Mouse (Mus musculus) ES-Bruce4 (cell line): ENCODE results near the gene Zfp37. TPM values are rescaled to one million over a fixed set of nuclear protein-coding genes. Genes with fewer than 3 reads are reported as not detected.

ENCODE experiments used
- H3K27ac ChIP-seq: 2 replicates; pipeline ENCODE4 v1.5.1; 2012; ENCODE audit warnings: low read length, inconsistent platforms; ENCODE audit not compliant: insufficient read depth
- H3K27me3 ChIP-seq: 2 replicates; pipeline ENCODE4 v1.6.1; 2012; ENCODE audit warnings: mild to moderate bottlenecking, low read length, inconsistent platforms; ENCODE audit not compliant: control insufficient read depth, poor library complexity, insufficient read depth, severe bottlenecking
- H3K36me3 ChIP-seq: 2 replicates; pipeline ENCODE4 v1.6.1; 2012; ENCODE audit warnings: inconsistent platforms, mild to moderate bottlenecking, low read length, moderate library complexity; ENCODE audit not compliant: control insufficient read depth, poor library complexity, insufficient read depth, severe bottlenecking
- H3K4me1 ChIP-seq: one replicate; pipeline ENCODE4 v1.8.1; 2011; ENCODE audit warnings: low read length; ENCODE audit not compliant: control insufficient read depth, insufficient read depth
- H3K4me3 ChIP-seq: 2 replicates; pipeline ENCODE4 v1.5.1; 2011; ENCODE audit warnings: low read depth, mild to moderate bottlenecking, low read length
- H3K9ac ChIP-seq: 2 replicates; pipeline ENCODE4 v1.6.1; 2012; ENCODE audit warnings: low read depth, mild to moderate bottlenecking, inconsistent platforms; ENCODE audit not compliant: poor library complexity, severe bottlenecking
- H3K9me3 ChIP-seq: replicated peaks from 2 replicates; pipeline ENCODE4 v1.6.1; 2012; ENCODE audit warnings: mild to moderate bottlenecking, low read length, inconsistent platforms; ENCODE audit not compliant: control insufficient read depth, poor library complexity, insufficient read depth, severe bottlenecking
- CTCF ChIP-seq: IDR thresholded peaks from one replicate; pipeline ENCODE4 v1.8.1; 2011; ENCODE audit warnings: low read depth, low read length
- EP300 ChIP-seq: IDR thresholded peaks from 2 replicates; pipeline ENCODE4 v1.6.1; 2011; ENCODE audit warnings: low read depth, low read length; ENCODE audit not compliant: insufficient read depth
- POLR2A ChIP-seq: IDR thresholded peaks from one replicate; pipeline ENCODE4 v1.8.1; 2011; ENCODE audit warnings: low read length; ENCODE audit not compliant: insufficient read depth
- polyA plus RNA-seq: library from polyadenylated mRNA; stranded (reverse); fragments of >200 nt; gene quantifications from 2 replicates; pipeline ENCODE4 v1.2.4, GENCODE M21; 2011; ENCODE audit warnings: low read depth; ENCODE audit not compliant: missing spikeins, insufficient read depth, insufficient read length

The Zfp37 gene
- polyA plus RNA-seq, 1 experiment, result 12.7 TPM

GRCm38 (mm10) chr4:62158401-62158800, 72.4 kb downstream of the Zfp37 start:
- no peak overlapping the region for H3K27ac ChIP-seq

DNA sequence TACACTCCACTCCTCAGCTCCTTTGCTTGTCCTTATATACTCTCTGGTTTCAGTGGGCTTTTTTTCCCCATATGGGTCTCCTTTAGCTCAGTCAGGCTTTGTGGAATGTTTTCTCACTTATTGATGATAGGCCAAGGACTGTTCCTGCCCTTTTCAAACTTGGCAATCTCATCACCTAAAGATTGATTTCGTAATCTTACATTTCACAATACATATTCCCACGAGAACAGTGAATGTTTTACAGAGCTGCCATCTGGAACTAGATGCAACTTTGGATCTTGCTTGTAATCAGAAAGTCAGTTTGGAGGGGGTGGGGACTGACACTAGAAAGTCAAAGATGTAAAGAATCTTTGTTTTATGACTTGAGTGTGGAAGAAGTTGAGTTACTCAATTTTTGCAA, 80.0 kb downstream of the Zfp37 start, which contains the start of gene Mup21:
Gene Mup21, minus strand, starts transcription at position 53 of the 400 bp plus-strand sequence.
- Histone ChIP-seq H3K27me3 (no peaks in the 10 kb centered on the region), H3K4me1 (no peaks in the 10 kb centered on the region), H3K27ac (no peak within 1 kb of the TSS), H3K4me3 (no peak within 1 kb of the TSS), H3K36me3 (no peaks in the 10 kb centered on the region), H3K9ac (no peak within 1 kb of the TSS), H3K9me3 (peaks cover 7% of the 10 kb centered on the region)
- TF ChIP-seq CTCF, result no peak
- TF ChIP-seq POLR2A, result no peak
- no peak for TF ChIP-seq EP300

More at GRCm38 (mm10) chr4:62158401-62158800, 72.4 kb downstream of the Zfp37 start:
- H3K36me3 ChIP-seq, result no peaks in the 10 kb centered on the region
- no peak overlapping the region for H3K4me3 ChIP-seq
- TF ChIP-seq CTCF (no peak), EP300 (no peak), POLR2A (no peak)
- no peaks in the 10 kb centered on the region for H3K4me1 ChIP-seq
- H3K9me3 ChIP-seq, result no peaks in the 10 kb centered on the region
- H3K27me3 ChIP-seq, result no peaks in the 10 kb centered on the region
- no peak overlapping the region for H3K9ac ChIP-seq

Other genes starting within 250 kb of the Zfp37 start
- not detected in 2 replicates for gene Mup20, start 176.9 kb downstream of the Zfp37 start, polyA plus RNA-seq
- not detected in 2 replicates for gene Mup3, start 143.7 kb downstream of the Zfp37 start, polyA plus RNA-seq
- not detected in 2 replicates for gene Mup21, start 80.2 kb downstream of the Zfp37 start, polyA plus RNA-seq
- 7.8 and 8.5 TPM in 2 replicates for gene Slc31a2, start 31.5 kb upstream of the Zfp37 start, polyA plus RNA-seq
- 18.5 and 22.1 TPM in 2 replicates for gene Fkbp15, start 129.5 kb upstream of the Zfp37 start, polyA plus RNA-seq
- 56.2 and 56.8 TPM in 2 replicates for gene Slc31a1, start 129.7 kb upstream of the Zfp37 start, polyA plus RNA-seq
- 61.9 and 69.0 TPM in 2 replicates for gene Cdc26, start 177.6 kb upstream of the Zfp37 start, polyA plus RNA-seq
- gene Prpf4, start 177.8 kb upstream of the Zfp37 start, polyA plus RNA-seq, result 27.7 and 29.2 TPM in 2 replicates
- not detected in 2 replicates for gene Rnf183, start 204.2 kb upstream of the Zfp37 start, polyA plus RNA-seq
- gene Wdr31, start 239.8 kb upstream of the Zfp37 start, polyA plus RNA-seq, result 14.8 and 16.7 TPM in 2 replicates
- 18.5 and 18.9 TPM in 2 replicates for gene Bspry, start 249.0 kb upstream of the Zfp37 start, polyA plus RNA-seq